Mouse (Mus musculus): Measurements from ENCODE around the gene Bcl2a1c. TPM values are rescaled to one million over a fixed set of nuclear protein-coding genes. Genes with fewer than 3 reads are reported as not detected.
"Not testable (repeated sequence)": the region's sequence is repeated elsewhere in the genome, so short reads cannot be mapped to it uniquely, and the experiment has no call there.

The Bcl2a1c gene
- polyA plus RNA-seq, 1 experiment from 2014 or later: not detected

DNA sequence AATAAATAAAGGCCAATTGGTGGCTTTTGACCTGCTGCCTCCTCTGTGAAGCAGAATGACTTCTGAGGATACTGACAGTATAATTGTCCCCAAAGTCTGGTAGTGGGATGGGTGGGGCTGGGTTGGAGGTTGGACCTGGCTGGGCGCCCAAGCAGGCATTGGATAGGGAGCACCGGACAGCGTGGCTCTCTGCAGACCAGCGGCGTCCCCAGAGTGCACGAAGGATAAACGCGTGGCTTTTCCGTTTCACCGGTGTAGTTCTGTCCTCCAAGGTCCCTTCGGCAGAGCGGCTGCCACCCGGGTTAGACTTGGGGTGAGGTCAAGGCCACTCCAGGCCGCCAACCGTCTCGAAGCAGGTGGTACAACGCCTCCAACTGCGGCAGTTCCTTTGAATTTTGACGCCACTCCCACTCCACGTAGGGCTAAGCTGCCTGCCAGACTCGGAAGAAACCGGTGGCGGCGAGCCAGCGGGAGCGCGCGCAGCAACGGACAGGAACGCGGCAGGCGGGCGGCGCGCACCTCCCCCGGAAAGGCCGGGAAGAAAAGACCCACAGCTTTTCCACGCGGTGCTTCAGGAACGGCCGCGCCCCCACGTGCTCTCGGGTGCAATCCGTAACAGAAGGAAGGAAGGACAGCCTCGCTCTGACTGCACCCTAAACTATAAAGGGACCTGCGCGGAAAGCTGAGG is 38.0 kb downstream of the Bcl2a1c start:
- H3K4me1 ChIP-seq (ENCODE audit: insufficient read depth): 0 out of 2 replicates have a peak, but pooled peaks cover 4% of the 10 kb centered on the region
- H3K27ac ChIP-seq (ENCODE audit: low read depth): no peak overlapping the region
- H3K9ac ChIP-seq (replicated peaks): peak overlapping the region; percentile 45
- no peaks in the 10 kb centered on the region for H3K9me3 ChIP-seq (ENCODE audit: low read length)
- peak; percentile 85 for ATAC-seq
- peak overlapping the region; percentile 57 for H3K4me3 ChIP-seq (ENCODE audit: low read depth, low read length)
- no peaks in the 10 kb centered on the region for H3K36me3 ChIP-seq (replicated peaks; ENCODE audit: insufficient read depth, low read length)
- DNase-seq: peak; percentile 78
- H3K4me2 ChIP-seq (ENCODE audit: low read depth, low read length): peak overlapping the region; percentile 86
- peak; percentile 36; the same call in 1 of the 2 replicates for TF ChIP-seq EP300 (IDR thresholded peaks at IDR 0.05; ENCODE audit: low read depth)
- TF ChIP-seq CTCF (IDR thresholded peaks at IDR 0.05; ENCODE audit: low read depth): no peak
- WGBS (ENCODE audit: insufficient replicate concordance): under 1% methylated on average over 48 of the region's 48 CpGs
- H3K27me3 ChIP-seq (ENCODE audit: insufficient read depth, low read length): no peaks in the 10 kb centered on the region

DNA sequence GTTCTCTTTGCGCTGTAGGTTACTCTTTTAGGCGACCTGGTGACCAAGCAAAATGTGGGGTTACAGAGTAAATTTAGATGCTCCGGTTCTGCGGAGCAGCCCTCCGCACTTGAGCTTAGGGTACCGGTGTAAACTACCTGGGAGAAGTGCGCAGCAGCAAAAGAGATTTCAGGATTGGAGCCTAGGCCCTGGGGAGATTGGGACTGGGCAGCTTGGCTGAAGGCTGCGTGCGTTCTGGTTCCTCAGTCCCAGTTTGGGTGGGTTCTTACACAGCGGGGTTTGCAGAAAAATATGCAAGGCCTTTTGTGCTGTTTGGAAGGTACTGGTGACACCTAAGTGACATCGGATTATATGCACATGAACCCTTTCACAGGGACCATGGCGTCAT is 38.5 kb downstream of the Bcl2a1c start:
- peak overlapping the region; percentile 45 for H3K9ac ChIP-seq (replicated peaks)
- peak; percentile 28; the same call in 1 of the 2 replicates for ATAC-seq
- no peaks in the 10 kb centered on the region for H3K36me3 ChIP-seq (replicated peaks; ENCODE audit: insufficient read depth, low read length)
- TF ChIP-seq EP300 (IDR thresholded peaks at IDR 0.05; ENCODE audit: low read depth) (no peak), CTCF (IDR thresholded peaks at IDR 0.05; ENCODE audit: low read depth) (no peak)
- H3K9me3 ChIP-seq (ENCODE audit: low read length): no peaks in the 10 kb centered on the region
- H3K4me2 ChIP-seq (ENCODE audit: low read depth, low read length): peak overlapping the region; percentile 86
- WGBS (ENCODE audit: insufficient replicate concordance): 13% methylated on average over 12 of the region's 12 CpGs
- H3K27ac ChIP-seq (ENCODE audit: low read depth): no peak overlapping the region
- no peak for DNase-seq
- H3K27me3 ChIP-seq (ENCODE audit: insufficient read depth, low read length): no peaks in the 10 kb centered on the region
- 0 out of 2 replicates have a peak, but pooled peaks cover 4% of the 10 kb centered on the region for H3K4me1 ChIP-seq (ENCODE audit: insufficient read depth)
- H3K4me3 ChIP-seq (ENCODE audit: low read depth, low read length): peak overlapping the region; percentile 57

DNA sequence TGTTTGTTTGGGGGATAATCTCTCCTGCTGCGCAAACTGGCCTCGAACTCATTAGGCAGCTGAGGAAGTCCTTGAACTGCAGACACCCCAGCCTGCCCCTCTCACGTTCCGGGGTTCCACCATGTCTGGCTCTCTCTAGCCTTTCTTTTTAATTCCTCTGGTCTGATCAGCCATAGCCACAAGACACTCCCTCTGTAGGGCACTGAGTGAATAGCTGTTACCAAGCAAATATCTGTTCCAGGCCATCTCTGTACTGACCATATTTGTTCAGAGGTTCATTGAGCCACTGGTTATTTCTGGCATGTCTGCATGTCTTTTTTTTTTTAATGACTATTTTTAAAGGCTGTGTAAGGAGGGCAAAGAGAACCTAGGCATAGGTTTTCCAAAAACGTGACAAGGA is 39.5 kb downstream of the Bcl2a1c start:
- H3K27ac ChIP-seq (ENCODE audit: low read depth); ATAC-seq; DNase-seq; H3K4me2 ChIP-seq (ENCODE audit: low read depth, low read length); H3K36me3 ChIP-seq (replicated peaks; ENCODE audit: insufficient read depth, low read length); H3K9me3 ChIP-seq (ENCODE audit: low read length); H3K4me1 ChIP-seq (ENCODE audit: insufficient read depth); H3K27me3 ChIP-seq (ENCODE audit: insufficient read depth, low read length); H3K9ac ChIP-seq (replicated peaks); H3K4me3 ChIP-seq (ENCODE audit: low read depth, low read length): not testable (repeated sequence)
- peak; percentile 27; the same call in 1 of the 2 replicates for TF ChIP-seq CTCF (IDR thresholded peaks at IDR 0.05; ENCODE audit: low read depth)
- 46% methylated on average over 5 of the region's 5 CpGs for WGBS (ENCODE audit: insufficient replicate concordance)

DNA sequence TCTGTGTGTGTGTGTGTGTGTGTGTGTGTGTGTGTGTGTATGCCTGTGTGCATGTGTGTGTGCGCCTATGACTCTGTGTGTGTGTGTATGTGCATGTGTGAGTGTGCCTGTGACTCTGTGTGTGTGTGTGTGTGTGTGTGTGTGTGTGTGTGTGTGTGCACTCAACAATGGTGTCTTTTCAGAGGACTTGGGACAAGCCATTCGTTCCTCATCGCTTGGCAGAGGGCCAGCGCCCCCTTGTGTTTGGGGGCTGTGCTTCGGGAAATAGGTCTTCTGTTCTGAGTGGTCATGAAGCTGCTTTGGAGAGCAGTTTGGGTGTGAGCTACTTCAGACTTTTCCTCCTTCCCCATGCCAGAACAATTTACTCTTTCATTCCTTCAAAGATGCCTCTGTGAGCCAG is 41.8 kb downstream of the Bcl2a1c start:
- H3K36me3 ChIP-seq (replicated peaks; ENCODE audit: insufficient read depth, low read length); H3K9me3 ChIP-seq (ENCODE audit: low read length); H3K4me1 ChIP-seq (ENCODE audit: insufficient read depth); H3K27ac ChIP-seq (ENCODE audit: low read depth); DNase-seq; ATAC-seq; H3K4me3 ChIP-seq (ENCODE audit: low read depth, low read length); H3K27me3 ChIP-seq (ENCODE audit: insufficient read depth, low read length); H3K9ac ChIP-seq (replicated peaks); H3K4me2 ChIP-seq (ENCODE audit: low read depth, low read length): not testable (repeated sequence)
- 35% methylated on average over 5 of the region's 5 CpGs for WGBS (ENCODE audit: insufficient replicate concordance)
- TF ChIP-seq CTCF (IDR thresholded peaks at IDR 0.05; ENCODE audit: low read depth): peak; percentile 35; the same call in 1 of the 2 replicates

DNA sequence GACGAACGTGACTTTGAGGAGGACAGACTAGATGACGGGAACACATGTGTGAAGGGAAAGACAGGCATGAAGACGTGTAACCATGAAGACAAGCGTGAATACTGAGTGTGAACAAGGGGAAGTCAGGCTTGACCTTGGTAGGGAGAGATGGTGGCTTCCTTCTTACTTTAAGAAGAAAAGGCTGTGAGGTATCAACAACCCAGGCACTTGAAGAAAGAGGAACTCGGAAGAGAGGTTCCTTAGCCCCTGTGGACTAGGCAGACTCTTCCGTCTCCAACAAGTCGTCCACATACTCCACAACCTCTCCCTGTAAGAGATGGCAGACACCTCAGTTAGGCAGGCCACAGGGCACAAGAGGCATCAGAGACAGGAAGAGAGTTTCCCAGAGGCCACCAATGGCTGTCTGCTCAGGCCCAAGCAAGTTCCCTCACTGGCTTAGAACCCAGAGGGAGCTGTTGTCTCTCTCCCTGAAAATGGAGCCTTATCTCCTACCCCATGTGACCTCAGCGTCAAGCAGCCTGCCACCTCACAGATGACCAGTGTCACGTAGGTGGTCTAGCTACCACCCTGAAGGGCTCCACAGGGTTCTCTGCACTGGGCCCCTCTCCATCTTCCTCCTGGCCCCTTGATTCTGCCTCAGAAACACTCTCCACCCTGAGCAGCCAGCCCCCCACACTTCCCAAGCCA is 45.5 kb downstream of the Bcl2a1c start:
- Histone ChIP-seq H3K9ac (replicated peaks) (no peak overlapping the region), H3K36me3 (replicated peaks; ENCODE audit: insufficient read depth, low read length) (peaks cover 4% of the 10 kb centered on the region; the same call in 1 of the 2 replicates), H3K4me1 (ENCODE audit: insufficient read depth) (no peaks in the 10 kb centered on the region), H3K27me3 (ENCODE audit: insufficient read depth, low read length) (no peaks in the 10 kb centered on the region), H3K4me3 (ENCODE audit: low read depth, low read length) (no peak overlapping the region), H3K4me2 (ENCODE audit: low read depth, low read length) (no peak overlapping the region), H3K9me3 (ENCODE audit: low read length) (no peaks in the 10 kb centered on the region), H3K27ac (ENCODE audit: low read depth) (no peak overlapping the region)
- DNase-seq (no peak), ATAC-seq (no peak)
- TF ChIP-seq CTCF (IDR thresholded peaks at IDR 0.05; ENCODE audit: low read depth): no peak
- TF ChIP-seq EP300 (IDR thresholded peaks at IDR 0.05; ENCODE audit: low read depth): no peak
- WGBS (ENCODE audit: insufficient replicate concordance): 65% methylated on average over 10 of the region's 10 CpGs

DNA sequence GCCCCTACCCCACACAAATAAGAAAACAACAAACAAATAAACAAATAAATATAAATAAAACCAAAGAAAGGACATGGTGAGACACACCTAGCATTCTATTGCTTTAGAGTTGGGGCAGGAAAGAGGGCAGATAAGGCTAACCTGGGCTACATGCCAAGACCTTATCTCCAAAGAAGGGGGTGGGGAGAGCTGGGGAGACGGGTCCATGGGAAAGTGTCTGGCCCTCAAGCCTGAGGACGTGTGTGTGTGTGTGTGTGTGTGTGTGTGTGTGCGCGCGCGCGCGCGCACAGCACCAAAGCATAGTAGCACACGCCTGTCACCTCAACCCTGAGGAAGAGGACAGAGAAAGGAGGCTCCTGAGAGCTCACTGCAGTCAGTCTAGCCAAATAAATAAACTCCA is 47.2 kb downstream of the Bcl2a1c start:
- H3K4me1 ChIP-seq (ENCODE audit: insufficient read depth): no peaks in the 10 kb centered on the region

More for the DNA sequence above, 47.2 kb downstream of the Bcl2a1c start:
- no peak for ATAC-seq
- Histone ChIP-seq H3K27me3 (ENCODE audit: insufficient read depth, low read length) (no peaks in the 10 kb centered on the region), H3K4me3 (ENCODE audit: low read depth, low read length) (no peak overlapping the region), H3K36me3 (replicated peaks; ENCODE audit: insufficient read depth, low read length) (peaks cover 4% of the 10 kb centered on the region; the same call in 1 of the 2 replicates), H3K4me2 (ENCODE audit: low read depth, low read length) (no peak overlapping the region), H3K9me3 (ENCODE audit: low read length) (no peaks in the 10 kb centered on the region), H3K9ac (replicated peaks) (no peak overlapping the region), H3K27ac (ENCODE audit: low read depth) (no peak overlapping the region)
- 77% methylated on average over 10 of the region's 10 CpGs for WGBS (ENCODE audit: insufficient replicate concordance)
- no peak for DNase-seq
- TF ChIP-seq CTCF (IDR thresholded peaks at IDR 0.05; ENCODE audit: low read depth): no peak
- no peak for TF ChIP-seq EP300 (IDR thresholded peaks at IDR 0.05; ENCODE audit: low read depth)

All from liver, postnatal 0 days (tissue).